Mouse (Mus musculus): ENCODE results near the gene Tgoln1. TPM values are rescaled to one million over a fixed set of nuclear protein-coding genes. Genes with fewer than 3 reads are reported as not detected.
A peak's percentile ranks its signal among the peaks of the same experiment; 100 is the strongest.

Tgoln1 gene
- total RNA-seq (2021), result 10 to 100 TPM; 49.7 to 51.1 TPM
- long read RNA-seq, full-length matches to known transcripts, result 20 of 25 reads
- long read RNA-seq, partial matches to known transcripts, result 1 of 25 reads
- long read RNA-seq, other reads (novel, unspliced or antisense), result 4 of 25 reads

DNA sequence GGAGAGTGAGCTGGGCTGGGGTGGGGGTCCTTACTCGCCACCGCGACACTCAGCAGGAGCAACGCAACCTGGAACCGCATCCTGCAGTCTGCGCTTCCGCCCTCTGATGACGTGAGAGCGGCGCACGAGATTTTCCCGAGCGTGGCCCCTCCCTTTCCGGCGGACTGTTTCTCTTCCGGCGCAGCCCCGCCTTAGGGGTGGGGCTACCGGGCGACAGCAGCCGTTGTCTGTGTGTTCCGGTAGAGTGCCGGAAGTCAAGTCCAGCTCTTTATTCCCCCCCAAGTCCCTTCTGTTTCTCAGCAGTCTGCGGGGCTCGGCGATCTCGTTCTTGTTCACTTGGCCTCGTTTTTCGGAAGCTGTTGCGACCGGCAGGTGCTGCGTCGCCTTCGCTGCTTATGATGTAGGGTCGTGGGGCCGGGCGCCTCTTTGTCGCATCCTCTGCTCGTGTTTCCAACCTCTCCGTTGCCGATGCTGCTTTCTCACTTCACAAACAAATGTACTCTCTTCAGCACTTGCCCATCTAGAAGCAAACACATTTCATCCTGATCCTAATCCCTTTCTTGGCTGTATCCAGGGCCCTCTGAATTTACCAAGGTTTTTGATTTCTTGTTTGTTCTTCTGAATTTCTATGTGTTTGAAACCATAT lies at the start of gene Tgoln1:
Gene Tgoln1, minus strand, starts transcription at position 358 of the 646 bp plus-strand sequence.
- peak; percentile 92 to 94 for DNase-seq (ENCODE audit: low spot score in 2 of 2)

DNA sequence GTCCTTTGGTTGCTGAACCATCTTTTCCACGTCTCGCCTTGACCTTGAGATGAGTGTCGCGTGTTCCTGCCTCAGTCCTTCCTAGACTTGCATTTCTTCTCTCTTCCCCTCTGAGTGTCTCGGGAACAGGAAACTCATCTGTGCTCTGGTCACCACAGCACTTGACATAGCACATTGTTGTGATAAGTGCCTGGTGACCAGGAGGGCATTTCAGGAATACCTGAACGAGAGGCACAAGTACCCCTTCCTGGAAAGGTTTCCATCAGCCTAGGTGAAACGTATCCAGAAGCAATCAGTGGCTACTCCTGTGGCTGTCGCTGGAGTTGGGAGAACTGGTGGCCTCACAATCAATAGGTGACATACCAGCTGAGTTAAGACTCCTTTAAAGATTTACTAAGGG lies 47.5 kb upstream of the Tgoln1 start:
- no peak for DNase-seq (ENCODE audit: low spot score in 2 of 2)

DNA sequence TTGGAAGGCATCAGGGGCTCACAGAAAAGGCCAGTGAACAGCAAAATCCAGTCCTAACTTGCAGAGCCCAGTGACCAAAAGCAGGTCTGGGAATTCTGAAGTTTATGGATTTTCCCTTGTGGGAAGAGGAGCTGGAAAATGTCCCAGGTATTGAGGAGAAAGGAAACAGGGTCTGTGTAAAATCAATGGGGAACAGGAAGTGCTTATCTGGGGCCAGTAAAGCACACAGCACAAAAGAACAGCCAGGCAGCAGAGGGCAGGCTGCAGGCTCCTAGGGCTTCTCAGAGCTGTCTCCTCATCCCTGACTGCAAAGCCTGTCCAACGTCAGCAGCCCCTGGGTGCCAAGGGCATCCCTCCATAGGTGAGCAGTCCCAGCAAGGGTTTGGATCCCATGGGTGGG lies 46.2 kb upstream of the Tgoln1 start:
- no peak for DNase-seq (ENCODE audit: low spot score in 2 of 2)

DNA sequence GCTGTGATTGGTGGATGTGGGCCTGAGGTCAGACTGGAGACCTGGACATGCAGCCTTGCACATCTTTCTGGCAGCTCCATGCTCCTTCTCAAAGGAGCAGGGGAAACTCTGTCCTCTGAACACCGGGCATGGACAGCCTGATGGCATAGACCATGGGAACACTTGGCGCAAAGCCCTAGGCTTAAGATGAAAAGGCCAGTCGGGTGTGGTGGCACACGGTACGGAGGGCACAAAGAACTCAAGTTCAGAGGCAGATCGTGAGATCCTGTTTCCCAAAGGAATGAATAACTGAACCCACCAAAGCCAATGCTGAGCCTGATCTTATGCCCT lies 43.6 kb upstream of the Tgoln1 start:
- DNase-seq (ENCODE audit: low spot score in 2 of 2), result no peak

DNA sequence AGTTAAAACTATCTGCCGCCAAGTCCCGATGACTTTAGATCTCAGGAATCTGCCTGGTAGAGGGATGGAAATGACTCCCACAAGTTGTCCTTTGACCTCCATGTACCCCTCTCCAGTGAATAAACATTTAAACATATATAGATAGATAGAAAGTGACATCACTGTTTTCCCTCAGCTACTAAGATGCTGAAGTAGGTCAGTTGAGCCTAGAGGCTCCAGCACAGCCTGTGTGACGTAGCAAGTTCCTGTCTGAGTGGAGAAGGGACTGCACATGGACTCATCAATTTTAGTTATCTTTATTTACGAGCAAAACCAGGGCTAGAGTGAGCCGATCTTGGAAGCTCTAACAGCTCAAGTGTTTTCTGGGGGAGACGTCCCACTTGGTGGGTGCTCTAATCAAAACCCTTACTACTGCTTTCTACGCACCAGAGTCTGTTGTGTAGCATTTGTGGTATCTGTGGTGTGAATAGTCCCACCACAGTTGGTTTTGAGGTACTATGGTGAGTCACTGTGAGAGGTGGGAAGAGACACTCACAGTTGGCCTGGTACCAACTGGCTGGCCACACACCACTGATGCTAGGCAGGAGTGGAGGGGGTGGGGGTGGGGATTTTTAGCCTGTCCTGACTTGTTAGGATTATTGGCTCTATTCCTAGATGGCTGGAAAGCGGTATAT lies 43.1 kb upstream of the Tgoln1 start:
- DNase-seq (ENCODE audit: low spot score in 2 of 2), result no peak

DNA sequence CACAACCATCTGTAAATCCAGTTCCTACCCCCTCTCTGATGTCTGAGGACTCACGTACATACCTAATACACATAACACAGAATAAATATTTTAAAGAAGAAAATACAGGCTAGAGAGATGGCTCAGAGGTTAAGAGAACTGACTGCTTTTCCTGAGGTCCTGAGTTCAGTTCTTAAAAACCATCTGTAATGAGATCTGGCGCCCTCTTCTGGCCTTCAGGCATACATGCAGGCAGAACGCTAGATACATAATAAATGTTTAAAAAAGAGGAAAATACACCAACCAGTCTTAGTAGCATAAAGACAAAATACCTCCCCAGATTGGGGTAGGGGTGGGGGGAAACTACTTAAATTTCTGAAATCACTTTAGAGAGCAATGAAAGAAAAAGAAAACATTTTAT lies 41.2 kb upstream of the Tgoln1 start:
- DNase-seq (ENCODE audit: low spot score in 2 of 2), result no peak

DNA sequence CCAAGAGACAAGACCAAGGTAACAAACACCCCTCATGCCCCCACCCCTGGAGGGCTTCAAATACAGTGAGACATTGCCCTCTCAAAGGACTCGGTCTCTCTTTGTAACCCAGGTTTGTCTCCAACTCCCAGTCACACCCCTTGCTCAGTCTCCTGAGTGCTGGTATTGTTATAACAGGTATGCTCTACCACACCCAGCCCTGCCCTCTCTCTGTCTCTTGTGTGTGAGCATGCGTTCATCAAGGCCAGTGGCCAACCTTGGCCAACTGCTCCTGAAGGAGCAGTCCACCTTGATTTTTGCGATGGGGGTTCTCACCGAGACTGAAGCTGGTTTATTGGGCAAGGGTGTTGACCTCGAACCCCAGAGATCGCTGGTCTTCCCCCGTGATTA lies 39.2 kb upstream of the Tgoln1 start:
- DNase-seq (ENCODE audit: low spot score in 2 of 2), result no peak

DNA sequence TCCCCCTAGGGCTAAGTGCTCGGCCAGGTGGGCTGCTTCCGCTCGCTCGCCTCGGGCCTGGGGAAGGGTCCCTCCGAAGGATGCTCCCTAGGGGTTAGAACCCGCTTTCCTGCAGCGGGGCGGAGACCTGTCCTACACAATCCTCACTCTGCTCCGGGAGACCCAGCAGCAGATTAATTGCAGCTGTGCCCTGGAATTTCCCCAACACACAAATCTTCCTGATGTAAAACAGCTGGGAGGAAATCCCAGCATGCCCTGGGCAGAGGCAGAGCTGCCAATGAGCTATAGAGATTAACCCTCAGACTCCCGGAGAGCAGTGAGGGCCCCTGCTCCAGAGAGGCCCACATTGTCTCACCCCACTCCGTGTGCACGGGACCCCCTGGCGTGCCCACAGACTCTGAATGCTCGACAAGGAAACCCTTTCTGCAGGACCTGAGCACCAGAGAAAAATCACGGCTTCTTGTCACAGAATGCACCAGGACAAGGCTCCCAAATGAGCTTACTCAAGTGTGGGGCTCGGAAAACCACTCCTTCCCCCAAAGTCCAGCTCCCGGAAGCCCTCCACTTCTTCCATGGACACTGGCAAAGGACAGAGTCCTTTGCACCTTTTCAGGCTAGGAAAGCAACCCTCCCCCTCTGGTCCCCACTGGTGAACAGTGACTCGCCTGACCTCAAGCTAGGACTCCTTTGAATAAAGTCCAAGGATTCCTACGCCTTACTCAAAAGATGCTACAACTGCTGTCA lies 38.7 kb upstream of the Tgoln1 start:
- no peak for DNase-seq (ENCODE audit: low spot score in 2 of 2)

DNA sequence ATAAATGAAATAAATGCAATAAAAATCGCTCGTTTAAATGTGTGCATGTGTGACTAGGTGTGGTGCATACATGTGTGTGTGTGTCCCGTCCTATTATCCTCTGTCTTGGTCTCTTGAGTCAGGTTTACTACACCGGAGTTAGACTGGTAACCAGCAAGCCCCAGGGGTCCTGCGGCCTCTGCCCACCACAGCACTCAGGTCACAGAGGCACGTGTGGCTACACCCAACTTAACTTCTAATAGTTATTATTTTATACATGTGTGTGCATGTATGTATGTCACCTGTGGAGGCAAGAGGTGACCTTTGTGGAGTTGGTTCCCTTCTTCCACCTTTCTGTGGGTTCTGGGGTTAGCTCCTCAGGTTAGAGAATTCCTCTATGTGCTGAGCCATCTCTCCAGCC lies 37.6 kb upstream of the Tgoln1 start:
- no peak for DNase-seq (ENCODE audit: low spot score in 2 of 2)

DNA sequence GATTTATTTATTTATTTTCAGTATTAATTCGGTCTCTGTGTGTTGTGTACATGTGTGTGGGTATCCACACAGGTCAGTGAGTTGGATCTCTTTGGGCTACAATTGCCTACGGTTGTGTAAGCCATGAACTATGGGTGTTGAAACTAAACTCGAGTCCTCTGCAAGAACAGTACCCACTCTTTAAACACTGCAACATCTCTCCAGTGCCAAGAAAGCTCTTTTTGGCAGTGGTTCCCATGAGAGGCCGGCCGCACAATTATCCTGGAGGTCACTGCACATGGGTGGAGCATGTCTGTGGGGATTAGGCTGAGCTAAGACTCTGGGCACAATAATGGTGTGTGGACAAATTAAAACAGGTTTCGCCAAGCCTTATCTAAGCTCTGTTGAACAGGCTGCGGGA lies 36.6 kb upstream of the Tgoln1 start:
- no peak for DNase-seq (ENCODE audit: low spot score in 2 of 2)

DNA sequence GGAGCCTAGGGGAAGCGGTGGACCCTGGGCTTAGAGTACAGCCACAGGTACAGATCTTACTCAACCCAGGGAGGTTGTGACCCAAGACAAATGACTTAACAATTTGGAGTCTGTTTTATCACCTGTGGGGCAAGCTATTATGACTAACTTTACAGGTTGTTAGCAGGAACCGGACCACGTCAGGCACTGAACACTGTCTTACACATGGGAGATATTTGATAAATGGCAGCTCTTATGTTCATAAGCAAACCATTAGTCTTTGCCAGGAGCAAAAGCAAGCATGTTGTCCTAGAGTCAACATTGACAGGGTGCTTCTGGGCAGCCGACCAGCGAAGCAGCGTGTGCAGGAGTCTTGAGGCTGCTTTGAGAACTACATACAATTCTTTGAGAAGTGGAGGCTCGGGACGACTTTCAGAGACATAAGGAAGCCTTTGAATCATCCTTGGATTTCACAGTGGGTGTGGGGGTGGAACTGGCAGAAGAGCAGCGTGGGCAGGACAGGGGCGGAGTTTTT lies 33.6 kb upstream of the Tgoln1 start:
- DNase-seq (ENCODE audit: low spot score in 2 of 2), result peak in 1 of 2 experiments; percentile 43

DNA sequence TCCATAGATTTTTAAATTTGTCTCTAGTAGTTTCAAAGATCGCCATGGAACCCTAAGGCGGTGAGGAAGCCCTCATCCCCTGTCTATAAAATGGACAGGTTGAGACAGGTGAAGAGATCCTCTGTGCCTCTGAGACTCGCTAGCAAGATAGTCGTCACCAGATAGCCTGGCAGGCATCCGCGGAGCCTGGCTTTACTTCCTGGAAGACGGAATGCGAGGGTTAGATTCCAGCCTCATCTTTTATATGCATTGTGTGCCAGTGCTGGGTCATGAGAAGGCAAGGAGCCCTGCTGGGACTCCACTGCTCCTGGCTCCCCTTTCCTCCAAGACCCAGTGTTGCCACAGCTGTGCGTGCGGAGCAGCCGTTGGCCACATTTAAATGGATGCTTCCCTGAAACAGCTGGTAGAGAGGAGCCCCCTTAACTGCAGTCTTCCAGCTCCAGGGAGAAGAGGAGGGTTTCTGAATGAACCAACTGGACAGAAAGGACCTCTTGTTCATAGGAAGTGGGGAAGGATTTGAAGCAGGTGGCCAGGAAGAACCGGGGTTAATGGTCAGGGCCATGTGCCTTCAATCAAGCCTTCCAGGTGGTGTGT lies 31.3 kb upstream of the Tgoln1 start:
- DNase-seq (ENCODE audit: low spot score in 2 of 2), result no peak

DNA sequence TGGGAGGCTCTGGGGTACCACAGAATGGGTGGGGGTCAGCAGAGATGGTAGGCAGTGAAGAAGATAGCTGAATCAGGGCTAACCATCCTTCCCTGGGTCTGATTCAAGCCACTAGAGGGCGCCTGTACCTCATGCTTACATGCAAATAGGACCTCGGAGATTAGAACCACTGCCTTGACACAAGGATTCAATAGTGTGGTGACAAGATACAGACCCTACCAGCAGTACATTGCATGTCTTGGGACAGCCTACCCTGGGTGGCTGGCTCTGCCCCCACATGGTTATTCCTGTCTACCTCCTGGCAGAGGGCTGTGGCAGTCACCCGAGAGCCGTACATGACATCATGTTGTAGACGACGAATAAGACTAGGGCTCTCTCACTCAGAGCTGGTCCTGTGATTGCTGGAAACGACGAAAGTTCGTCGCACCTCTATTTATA lies 30.6 kb upstream of the Tgoln1 start:
- peak; percentile 77 to 85 for DNase-seq (ENCODE audit: low spot score in 2 of 2)

DNA sequence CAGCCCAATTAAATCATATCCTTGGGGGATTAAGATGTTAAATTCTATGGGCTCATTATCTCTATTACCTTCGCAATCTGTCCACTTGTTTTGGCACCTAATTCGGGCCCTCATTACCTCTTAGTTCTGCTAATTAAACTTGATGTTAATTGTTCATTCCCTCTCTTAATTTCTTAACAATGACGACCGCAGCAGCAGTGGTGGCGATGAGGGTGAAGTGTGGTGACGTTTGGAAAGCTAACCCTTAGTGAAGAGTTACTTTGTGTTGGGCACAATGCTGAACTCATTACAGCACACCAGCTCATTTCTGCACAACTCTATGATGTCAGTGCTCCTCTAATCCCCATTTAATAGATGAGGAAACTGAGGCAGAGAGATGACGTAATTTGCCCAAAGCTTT lies 28.6 kb upstream of the Tgoln1 start:
- DNase-seq (ENCODE audit: low spot score in 2 of 2), result no peak

DNA sequence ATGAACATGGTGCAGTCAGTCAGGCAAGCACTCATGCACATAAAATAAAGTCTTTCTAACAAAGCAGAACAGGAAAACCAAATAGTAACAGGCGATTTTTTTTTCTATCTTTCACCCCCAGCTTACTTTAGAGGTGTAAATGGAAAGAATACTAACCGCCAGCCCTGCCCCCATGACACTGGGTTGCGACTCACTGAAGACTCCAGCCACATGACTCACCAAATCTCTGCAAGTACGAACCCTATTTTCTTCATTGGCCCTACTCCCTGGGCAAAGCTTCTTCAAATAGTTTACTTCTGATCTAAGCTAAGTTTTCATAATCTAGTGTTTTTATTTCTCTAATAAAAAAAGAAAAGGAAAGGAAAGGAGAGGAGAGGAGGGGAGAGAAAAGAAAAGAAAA lies 27.8 kb upstream of the Tgoln1 start:
- DNase-seq (ENCODE audit: low spot score in 2 of 2), result no peak

DNA sequence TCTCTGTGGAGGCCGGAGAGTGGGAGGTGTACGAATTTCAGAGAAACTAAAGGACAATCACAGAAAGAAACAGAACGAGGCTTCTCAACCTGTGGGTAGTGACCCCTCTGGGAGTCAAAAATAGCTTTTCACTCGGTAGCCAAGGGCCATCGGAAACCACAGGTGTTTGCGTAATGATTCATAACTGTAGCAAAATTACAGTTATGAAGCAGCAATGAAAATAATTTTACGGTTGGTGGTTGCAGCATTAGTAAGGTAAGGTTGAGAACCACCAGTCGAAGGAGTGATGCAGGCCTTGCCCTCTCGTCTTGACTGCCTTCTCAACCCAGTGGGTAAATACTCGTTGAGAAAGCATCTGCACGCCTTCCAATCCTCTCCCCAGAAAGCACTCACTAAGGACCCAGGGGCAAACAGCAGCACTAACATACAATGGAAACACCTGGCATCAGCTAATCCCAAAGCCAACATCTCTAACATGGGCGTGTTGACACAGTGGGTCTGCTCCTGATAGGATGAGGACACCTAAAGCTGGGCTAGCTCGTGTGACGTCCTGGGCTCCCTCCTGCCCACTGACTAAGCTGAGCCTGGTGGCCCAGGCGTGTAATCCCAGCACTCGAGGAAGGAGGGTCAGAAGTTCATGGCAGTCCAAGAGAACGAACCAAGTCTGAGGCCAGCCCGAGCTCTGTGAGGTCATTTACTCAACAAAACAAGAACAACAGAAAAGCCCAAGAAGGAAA lies 24.6 kb upstream of the Tgoln1 start:
- DNase-seq (ENCODE audit: low spot score in 2 of 2), result no peak

DNA sequence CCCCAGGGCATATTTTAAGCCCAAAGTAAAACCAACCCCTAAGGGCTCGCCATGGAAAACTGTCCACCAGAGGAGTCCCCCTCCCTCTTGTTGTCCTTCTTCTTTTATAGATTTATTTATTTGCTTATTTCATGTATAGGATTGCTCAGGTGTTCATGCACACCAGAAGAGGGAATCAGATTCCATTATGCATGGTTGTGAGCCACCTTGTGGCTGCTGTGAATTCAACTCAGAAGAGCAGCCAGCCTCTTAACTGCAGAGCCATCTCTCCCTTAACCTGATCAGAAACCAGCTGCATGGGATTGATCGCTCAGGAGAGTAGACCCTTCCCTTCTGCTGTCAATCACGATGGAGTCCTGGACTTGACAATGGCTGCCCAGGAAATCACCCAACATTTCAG lies 20.1 kb upstream of the Tgoln1 start:
- no peak for DNase-seq (ENCODE audit: low spot score in 2 of 2)

DNA sequence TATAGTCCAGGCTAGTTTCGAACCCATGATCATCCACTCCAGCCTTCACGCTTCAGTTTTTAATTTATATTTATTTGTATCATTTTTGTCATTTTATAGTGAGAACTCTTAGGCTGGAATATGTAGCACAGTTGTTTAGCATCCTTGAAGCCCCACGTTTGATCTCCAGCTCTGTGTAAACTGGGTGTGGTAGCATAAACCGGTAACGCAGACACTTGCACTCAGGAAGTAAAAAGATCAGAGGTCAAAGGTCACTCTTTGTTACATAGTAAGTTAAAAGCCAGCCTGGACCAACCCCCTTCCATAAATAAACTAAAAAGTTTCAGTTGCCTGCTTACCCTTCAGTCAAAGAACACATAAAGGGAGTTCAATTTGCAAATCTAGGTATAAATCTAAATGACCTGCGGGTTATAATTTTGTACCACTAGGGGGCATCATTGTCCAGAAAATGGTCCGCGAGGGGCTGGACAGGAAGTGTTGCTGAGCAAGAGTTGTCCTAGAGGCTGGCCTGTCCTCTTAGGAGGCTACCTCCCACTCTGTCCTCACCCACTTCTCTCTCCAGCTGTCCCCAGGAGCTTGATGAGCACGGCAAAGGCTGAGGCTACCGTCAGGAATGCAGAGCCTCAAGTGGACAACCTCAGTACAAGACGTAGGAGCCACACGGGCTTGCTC lies 19.1 kb upstream of the Tgoln1 start:
- DNase-seq (ENCODE audit: low spot score in 2 of 2), result peak; percentile 47 to 60

DNA sequence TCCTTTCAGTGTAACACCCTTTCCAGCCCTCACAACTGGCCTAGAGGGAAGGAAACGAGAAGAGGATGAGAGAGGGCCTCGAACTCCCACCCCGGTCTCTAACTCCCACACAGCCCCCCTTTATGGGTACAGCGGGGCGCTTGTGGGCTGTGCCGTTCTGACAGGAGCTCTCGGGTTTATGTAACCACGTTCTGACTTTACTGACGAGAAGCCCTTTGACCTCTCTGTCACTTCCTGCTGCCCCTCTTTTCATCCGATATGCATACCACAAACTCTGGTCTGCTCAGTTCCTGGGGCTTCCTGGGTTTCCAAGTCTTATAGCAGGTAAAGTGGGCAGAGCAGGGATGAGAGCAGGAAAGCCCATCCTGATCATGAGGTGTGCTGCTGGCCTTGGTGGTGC lies 17.5 kb upstream of the Tgoln1 start:
- DNase-seq (ENCODE audit: low spot score in 2 of 2), result no peak

DNA sequence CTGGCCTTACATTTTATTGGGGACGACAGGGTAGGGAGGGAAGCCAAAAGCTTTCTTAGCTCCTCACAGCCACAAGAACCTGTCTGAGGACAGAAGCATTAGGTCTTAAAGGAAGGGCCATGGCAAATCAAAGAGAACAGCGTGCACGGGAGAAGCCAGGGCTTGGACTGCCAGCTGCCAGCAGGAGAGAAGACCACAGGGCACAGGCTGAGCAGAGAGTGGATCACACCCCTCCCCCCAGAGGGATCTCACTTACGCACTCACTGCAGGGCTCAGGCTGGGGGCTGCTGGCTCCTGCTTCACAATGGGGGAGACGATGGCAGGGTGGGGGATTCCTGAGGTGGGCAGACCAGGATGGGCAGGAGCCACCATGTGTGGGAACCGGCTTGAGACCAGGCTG lies 14.9 kb upstream of the Tgoln1 start:
- no peak for DNase-seq (ENCODE audit: low spot score in 2 of 2)

DNA sequence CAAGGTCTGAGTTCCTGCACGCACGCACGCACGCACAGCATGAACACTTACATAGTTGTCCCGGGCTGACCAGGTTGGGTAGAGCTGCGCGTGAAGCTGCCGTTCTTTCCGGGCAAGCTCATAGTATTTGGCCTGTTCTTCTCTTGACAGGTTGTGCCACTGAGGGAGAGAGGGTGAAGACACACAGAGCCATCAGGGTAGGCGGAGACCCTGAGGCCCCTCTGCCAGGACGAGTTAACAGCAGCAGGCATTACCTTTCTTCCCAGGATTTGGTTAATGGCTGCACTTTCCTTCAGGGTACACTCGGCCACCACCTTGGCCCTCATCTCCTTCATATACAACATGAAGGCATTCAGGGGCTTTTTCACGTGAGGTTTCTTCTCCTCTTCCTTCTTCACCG lies 14.2 kb upstream of the Tgoln1 start:
- DNase-seq (ENCODE audit: low spot score in 2 of 2), result no peak

Data from layer of hippocampus, postnatal 10 days (tissue).